Mouse (Mus musculus) thymus, postnatal 25 days (tissue): Measurements from ENCODE around the gene Lin28a.
A peak's percentile ranks its signal among the peaks of the same experiment; 100 is the strongest.

Source experiments
- DNase-seq: peaks from one replicate; pipeline ENCODE4 v3.0.0; 2022

The Lin28a gene

GRCm38 (mm10) chr4:133971741-133972140 is 46.9 kb downstream of the Lin28a start:
- DNase-seq = no peak

- DNase-seq = no peak
Measured at GRCm38 (mm10) chr4:133970876-133971275, 47.8 kb downstream of the Lin28a start.

GRCm38 (mm10) chr4:133970196-133970595 is 48.4 kb downstream of the Lin28a start:
- DNase-seq = no peak

GRCm38 (mm10) chr4:133969114-133969770 is 49.4 kb downstream of the Lin28a start:
- no peak for DNase-seq

- DNase-seq = peak; percentile 64
Measured at GRCm38 (mm10) chr4:133968150-133968921, 50.3 kb downstream of the Lin28a start, which contains the start of gene Hmgn2. Gene Hmgn2 (minus strand): TSS chr4:133968650.

- peak; percentile 92 for DNase-seq
Measured at GRCm38 (mm10) chr4:133967866-133968149, 50.8 kb downstream of the Lin28a start.

GRCm38 (mm10) chr4:133967138-133967865 is 51.3 kb downstream of the Lin28a start:
- DNase-seq = peak; percentile 99

GRCm38 (mm10) chr4:133966271-133966940 is 52.2 kb downstream of the Lin28a start:
- DNase-seq = no peak

GRCm38 (mm10) chr4:133962566-133962965 is 56.1 kb downstream of the Lin28a start:
- no peak for DNase-seq

GRCm38 (mm10) chr4:133958884-133959283 is 59.8 kb downstream of the Lin28a start:
- DNase-seq = no peak

GRCm38 (mm10) chr4:133956358-133956757 is 62.3 kb downstream of the Lin28a start:
- DNase-seq = no peak
